Mouse (Mus musculus) CH12.LX (cell line): Measurements from ENCODE around the gene Galk2.

ENCODE experiments used
- BHLHE40 ChIP-seq: IDR thresholded peaks from 2 replicates; pipeline ENCODE4 v1.6.1; 2011; ENCODE audit warnings: mild to moderate bottlenecking, low read depth, low read length, improper control_type of control experiment
- CHD1 ChIP-seq: IDR thresholded peaks from 2 replicates; pipeline ENCODE4 v1.6.1; 2012; ENCODE audit warnings: low read depth, low read length, improper control_type of control experiment, inconsistent platforms
- CTCF ChIP-seq, 2 experiments: IDR thresholded peaks in 1 of 2; conservative IDR thresholded peaks in 1 of 2; 2 replicates each; pipeline ENCODE4 v1.5.1; 2011 to 2012; ENCODE audit warnings: low read depth in 2 of 2, low read length in 2 of 2, improper control_type of control experiment in 1 of 2, inconsistent platforms in 1 of 2, mild to moderate bottlenecking in 1 of 2, moderate library complexity in 1 of 2
- JUND ChIP-seq: conservative IDR thresholded peaks from 2 replicates; pipeline ENCODE4 v1.6.1; 2011; ENCODE audit warnings: low read depth, low read length, improper control_type of control experiment
- MAZ ChIP-seq: IDR thresholded peaks from 2 replicates; pipeline ENCODE4 v1.6.1; 2012; ENCODE audit warnings: low read depth, mild to moderate bottlenecking, inconsistent platforms, low read length, improper control_type of control experiment, moderate library complexity
- POLR2A ChIP-seq: IDR thresholded peaks from 2 replicates; pipeline ENCODE4 v1.6.1; 2011; ENCODE audit warnings: low read depth, mild to moderate bottlenecking, improper control_type of control experiment, low read length
- UBTF ChIP-seq: IDR thresholded peaks from 2 replicates; pipeline ENCODE4 v1.6.1; 2012; ENCODE audit warnings: low read depth, mild to moderate bottlenecking, inconsistent platforms, low read length, improper control_type of control experiment, moderate library complexity
- USF1 ChIP-seq: IDR thresholded peaks from 2 replicates; pipeline ENCODE4 v1.6.1; 2014; ENCODE audit warnings: low read depth, mild to moderate bottlenecking, inconsistent platforms, low read length, improper control_type of control experiment
- ZKSCAN1 ChIP-seq: IDR thresholded peaks from 2 replicates; pipeline ENCODE4 v1.6.1; 2012; ENCODE audit warnings: low read depth, inconsistent platforms, low read length, improper control_type of control experiment, borderline replicate concordance
- ZNF384 ChIP-seq: IDR thresholded peaks from 2 replicates; pipeline ENCODE4 v1.6.1; 2012; ENCODE audit warnings: low read depth, low read length, improper control_type of control experiment, inconsistent platforms

DNA sequence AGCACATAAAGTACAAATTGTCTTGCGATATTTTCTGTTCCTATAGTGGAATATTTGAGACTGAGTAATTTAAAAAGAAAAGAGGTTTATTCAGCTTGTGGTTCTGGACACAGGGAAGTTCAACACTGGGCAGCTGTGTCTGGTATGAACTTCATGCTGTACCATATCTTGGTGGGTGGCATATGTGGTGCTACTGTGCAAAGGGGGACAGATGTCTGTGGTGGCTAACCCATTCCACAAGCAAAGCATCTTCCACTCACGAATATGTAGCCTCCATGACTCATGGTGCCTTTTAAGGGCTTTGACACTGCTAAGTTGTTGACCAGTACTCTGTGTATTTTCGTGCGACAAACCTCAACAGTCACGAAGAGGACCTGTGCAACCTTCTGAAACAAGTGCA lies 63.2 kb downstream of the Galk2 start:
- TF ChIP-seq POLR2A = no peak
- TF ChIP-seq CTCF (conservative IDR thresholded peaks at IDR 0.05 in 1 of 2, IDR thresholded peaks at IDR 0.05 in 1 of 2; ENCODE audit: low read depth in 2 of 2, low read length in 2 of 2) = no peak
- no peak for TF ChIP-seq UBTF
- no peak for TF ChIP-seq BHLHE40
- TF ChIP-seq JUND = no peak
- no peak for TF ChIP-seq CHD1
- no peak for TF ChIP-seq ZNF384
- TF ChIP-seq USF1 = no peak
- no peak for TF ChIP-seq MAZ
- no peak for TF ChIP-seq ZKSCAN1
